Mouse (Mus musculus): ENCODE results near the gene Zfp60.

DNA sequence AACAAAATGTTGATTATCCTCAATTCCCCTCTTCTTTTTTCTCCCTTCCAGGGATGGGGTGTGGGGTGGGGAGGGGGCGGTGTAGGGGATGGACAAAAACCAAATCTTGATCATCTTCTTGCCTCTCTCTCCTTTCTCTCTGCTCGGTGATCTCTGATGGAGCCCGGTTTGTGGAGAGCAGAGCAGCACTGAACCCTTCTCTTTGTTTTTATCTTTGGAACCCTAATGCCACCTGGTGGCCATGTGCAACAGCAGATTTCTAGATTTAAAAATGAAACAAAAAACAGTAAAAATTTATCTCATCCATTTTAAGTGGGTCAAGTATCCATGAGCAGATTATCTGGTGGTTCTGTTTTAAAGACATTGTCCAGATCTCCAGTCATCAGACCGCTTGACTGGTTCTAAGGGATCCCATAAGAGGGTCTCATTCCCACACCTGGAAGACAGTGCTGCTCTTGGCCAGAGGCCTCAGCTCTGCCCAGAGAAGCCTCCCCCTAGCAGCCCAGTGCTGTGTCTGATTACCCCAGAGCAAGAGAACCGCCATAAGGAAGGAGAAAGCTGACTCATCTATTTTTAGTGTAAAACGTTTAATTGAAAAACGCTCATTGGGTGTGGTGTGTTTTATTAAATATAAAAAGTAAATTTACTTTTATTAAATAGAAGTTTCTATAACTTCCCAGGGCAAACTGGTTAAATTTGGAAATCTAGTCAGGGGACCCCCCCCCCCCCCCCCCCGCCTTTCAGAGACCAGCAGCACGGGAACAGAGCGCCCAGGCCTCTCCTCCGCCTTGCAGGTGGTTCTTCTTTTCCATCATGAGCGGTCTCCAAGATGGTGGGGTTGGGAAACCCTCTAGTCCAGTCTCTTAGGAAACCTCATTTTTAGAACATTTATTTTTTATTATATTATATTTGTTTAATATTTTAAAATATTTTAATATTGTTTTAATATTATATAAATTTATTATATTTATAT, 5.3 kb upstream of the Zfp60 start:
- TF ChIP-seq POLR2A (IDR thresholded peaks at IDR 0.05; ENCODE audit: insufficient read length, low read depth) (no peak), MAX (IDR thresholded peaks at IDR 0.05; ENCODE audit: low read depth) (no peak)

Measured in myocyte (in vitro differentiated cells).